Mouse (Mus musculus): ENCODE results near the gene Eef1akmt1.

- no peak for TF ChIP-seq CTCF (IDR thresholded peaks at IDR 0.05 in 2 of 3, conservative IDR thresholded peaks at IDR 0.05 in 1 of 3; ENCODE audit: control insufficient read depth in 1 of 3, insufficient read depth in 1 of 3, low read depth in 2 of 3, low read length in 3 of 3, poor library complexity in 1 of 3, severe bottlenecking in 1 of 3)
- TF ChIP-seq CHD1 (IDR thresholded peaks at IDR 0.05; ENCODE audit: low read depth, low read length) = no peak
These were observed 29.2 kb downstream of the Eef1akmt1 start for GRCm38 (mm10) chr14:57542231-57542630.
